Mouse (Mus musculus) layer of hippocampus, postnatal 14 days (tissue): ENCODE data around the gene Col9a2. TPM values are rescaled to one million over a fixed set of nuclear protein-coding genes. Genes with fewer than 3 reads are reported as not detected.
A peak's percentile ranks its signal among the peaks of the same experiment; 100 is the strongest.
"Not testable (repeated sequence)": the region's sequence is repeated elsewhere in the genome, so short reads cannot be mapped to it uniquely, and the experiment has no call there.

ENCODE experiments used
- DNase-seq, 2 experiments: peaks; one replicate each; pipeline ENCODE4 v3.0.0; 2021 to 2022; ENCODE audit warnings: low spot score in 2 of 2, mixed read lengths in 1 of 2
- total RNA-seq, 2 experiments: library from RNA; stranded (reverse); gene quantifications; 2 replicates each; pipeline ENCODE4 v1.2.3; 2021

The Col9a2 gene
- total RNA-seq, 2 experiments from 2014 or later: 5.7 to 7.0 TPM

GRCm38 (mm10) chr4:121020040-121020790, 19.0 kb upstream of the Col9a2 start:
- no peak for DNase-seq

GRCm38 (mm10) chr4:121021911-121022310, 17.3 kb upstream of the Col9a2 start:
- no peak for DNase-seq

DNA sequence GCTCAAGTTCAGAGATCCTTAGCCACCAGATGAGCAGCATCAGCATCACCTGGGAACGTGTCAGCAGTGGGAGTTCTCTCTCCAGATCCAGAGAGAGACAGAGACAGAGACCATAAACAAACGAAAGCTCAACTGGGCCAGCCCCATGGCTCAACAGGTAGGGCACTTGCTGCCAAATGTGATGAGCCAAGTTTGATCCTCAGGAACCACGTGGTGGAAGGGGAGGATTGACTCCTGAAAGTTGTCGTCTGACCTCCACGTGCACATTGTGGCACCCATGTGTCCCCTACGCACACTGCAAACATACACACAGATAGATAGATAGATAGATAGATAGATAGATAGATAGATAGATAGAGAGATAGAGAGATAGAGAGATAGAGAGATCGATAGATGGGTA, 15.7 kb upstream of the Col9a2 start:
- no peak for DNase-seq

DNA sequence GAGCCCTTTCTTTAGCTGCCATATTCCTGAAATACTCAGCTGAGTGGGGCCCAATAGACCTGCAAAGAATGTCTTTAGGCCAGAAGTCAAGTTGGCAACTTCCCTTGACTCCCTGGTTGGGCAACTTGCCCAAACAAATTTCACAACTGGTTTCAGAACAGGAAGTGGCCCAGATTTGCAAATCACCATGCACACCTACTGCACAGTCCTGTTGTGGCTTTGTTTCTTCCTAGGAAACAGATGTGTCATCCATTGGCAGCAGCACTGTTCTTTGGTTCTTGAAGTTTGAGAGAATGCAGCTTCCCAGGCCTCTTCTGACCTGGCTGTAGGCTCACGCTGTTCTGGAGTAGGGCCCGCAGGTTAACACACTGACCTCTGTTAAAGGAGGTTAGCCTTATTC, 15.2 kb upstream of the Col9a2 start:
- DNase-seq: no peak

- no peak for DNase-seq
These were observed 13.5 kb upstream of the Col9a2 start for GRCm38 (mm10) chr4:121025681-121026080.

DNA sequence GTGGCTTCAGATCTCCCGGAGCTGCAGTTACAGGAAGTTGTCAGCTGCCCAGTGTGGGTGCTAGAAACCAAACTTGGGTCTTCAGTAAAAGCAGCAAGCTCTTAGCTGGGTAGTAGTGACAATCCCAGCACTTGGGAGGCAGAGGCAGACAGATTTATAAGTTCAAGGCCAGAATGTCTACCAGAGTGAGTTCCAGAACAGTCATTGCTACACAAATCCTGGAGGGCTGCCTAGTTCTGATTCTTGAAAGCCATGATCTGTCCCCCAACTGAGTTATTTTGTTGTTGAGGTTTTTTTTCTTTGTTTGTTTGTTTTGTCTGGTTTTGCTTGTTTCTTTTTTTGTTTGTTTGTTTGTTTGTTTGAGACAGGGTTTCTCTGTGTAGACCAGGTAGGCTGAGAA, 11.0 kb upstream of the Col9a2 start:
- DNase-seq: no peak

- peak; percentile 55 to 69 for DNase-seq
These were observed 10.4 kb upstream of the Col9a2 start for GRCm38 (mm10) chr4:121028659-121029392.

GRCm38 (mm10) chr4:121029632-121030031, 9.6 kb upstream of the Col9a2 start:
- DNase-seq: no peak

DNA sequence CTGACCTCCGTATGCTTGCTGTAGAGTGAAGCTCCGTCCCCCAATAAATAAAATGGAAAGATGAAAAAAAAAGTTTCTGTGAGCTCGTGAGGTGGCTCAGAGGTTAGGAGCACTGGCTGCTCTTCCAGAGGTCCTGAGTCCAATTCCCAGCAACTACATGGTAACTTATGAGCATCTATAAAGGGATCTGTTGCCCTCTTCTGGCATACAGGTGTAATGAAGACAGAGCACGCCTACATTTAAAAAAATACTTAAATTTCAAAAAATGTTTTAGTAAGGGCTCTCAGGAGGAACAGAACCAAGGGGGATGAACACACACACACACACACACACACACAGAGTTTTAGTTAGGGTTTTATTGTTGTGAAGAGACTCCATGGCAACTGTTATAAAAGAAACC, 7.7 kb upstream of the Col9a2 start:
- DNase-seq: no peak

DNA sequence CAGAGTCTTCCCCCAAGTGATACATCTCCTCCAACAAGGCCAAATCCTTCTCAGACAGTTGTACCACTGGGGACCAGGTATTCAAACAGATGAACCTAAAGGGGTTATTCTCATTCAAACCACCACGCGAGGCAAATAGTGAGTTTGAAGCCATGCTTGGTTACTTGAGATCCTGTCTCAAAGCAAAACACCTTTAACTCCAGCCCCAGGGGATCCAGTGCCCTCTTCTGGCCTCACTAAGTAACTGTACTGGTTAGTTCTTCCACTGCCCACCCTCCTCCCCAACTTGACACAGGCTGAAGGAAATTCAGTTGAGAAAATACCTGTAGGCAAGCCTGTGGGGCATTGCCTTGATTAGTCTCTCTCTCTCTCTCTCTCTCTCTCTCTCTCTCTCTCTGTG, 6.2 kb upstream of the Col9a2 start:
- DNase-seq: no peak

DNA sequence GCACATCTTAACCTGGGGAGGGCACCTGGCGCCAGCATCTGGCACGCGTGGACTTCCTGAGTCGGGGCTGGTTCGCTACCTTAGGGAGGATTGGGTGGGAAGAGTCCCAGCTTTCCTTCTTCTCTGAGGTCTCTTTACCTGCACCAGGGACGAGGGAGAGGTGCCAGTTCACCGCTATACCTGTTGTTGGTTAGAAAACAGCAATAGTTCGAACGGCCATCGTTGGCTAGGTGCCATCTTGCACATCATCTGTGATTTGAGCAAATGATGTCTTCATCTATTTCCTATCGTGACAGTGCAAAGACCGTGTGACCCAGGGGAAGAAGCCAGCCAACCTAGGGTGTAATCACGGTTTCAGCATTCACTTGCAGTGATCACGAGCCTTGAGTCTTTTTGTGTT, 1.1 kb downstream of the Col9a2 start:
- DNase-seq: no peak

- peak; percentile 72 to 76 for DNase-seq
These were observed 1.9 kb downstream of the Col9a2 start for GRCm38 (mm10) chr4:121040897-121041671.

DNA sequence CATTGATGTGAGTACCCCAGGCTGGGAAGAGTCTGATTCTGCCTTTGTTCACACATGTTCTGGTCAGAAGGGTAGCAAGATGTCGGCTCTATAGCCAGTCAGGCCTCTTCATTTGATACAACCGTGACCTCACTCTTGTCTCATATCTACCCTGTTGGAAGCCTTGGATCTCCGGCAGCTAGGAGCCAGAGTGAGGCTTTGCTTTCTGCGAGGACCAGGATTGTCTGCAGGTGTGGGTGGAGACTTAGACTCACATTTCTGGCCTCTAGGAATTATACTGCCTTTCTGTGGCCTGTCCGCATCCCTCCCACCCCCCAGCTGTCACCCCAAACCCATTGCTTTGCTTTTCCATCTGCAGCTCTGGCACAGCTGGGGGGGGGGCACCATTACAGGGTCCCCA, 3.3 kb downstream of the Col9a2 start:
- DNase-seq: no peak

GRCm38 (mm10) chr4:121042946-121043345, 3.8 kb downstream of the Col9a2 start:
- no peak for DNase-seq

GRCm38 (mm10) chr4:121051863-121052262, 12.7 kb downstream of the Col9a2 start:
- DNase-seq: no peak

DNA sequence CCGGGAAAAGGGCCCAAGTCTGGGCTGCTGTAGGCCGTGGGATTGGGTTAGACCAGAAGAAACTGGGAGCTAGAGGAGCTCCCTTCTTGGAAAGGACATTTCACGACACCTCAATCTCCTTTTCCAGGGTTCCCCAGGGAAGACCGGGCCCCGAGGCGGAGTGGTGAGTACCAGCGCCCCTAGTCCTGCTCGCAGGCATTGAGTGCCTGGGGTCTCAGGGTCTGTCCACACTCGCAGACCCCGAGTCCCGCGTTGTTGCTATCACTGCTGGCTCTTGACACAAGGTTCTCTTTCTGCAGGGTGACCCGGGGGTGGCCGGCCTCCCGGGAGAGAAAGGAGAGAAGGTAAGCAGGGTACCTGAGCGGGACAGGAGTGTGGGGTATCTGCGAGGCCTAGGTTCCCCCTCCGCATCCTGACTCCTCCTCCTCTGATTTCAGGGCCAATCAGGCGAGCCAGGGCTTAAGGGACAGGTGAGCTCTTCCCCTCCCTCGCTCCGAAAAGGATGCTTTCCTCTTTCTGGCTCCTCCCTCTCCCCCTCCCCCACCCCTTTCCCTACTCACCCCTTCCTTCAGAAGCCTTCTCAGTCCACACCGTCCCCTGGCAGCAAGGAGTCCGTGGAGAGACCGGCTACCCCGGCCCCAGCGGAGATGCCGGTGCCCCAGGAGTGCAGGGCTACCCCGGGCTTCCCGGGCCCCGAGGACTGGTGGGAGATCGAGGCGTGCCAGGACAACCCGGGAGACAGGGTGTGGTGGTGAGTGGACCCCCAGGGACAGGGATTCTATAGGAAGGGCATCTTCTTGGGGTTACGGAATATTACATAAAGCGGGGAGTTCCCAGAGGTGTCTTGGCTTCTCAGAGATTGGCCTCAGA, 13.5 kb downstream of the Col9a2 start:
- DNase-seq: no peak

DNA sequence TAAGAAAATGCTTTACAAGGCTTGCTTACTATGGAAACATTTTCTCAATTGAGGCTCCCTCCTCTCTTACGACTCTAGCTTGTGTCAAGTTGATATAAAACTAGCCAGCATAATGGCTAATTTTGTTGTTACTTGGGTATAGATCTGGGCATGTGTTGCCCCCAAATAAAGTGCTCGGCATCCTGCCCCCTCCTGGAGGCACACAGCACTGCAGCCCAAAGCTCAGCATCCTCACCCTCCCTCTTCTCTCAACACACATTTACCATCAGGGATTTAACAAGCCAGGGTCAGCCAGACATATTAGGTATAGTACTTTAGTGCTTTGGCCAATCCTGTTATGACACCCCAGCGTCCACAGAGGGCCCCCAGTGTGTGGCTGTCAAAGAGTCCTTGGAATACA, 17.2 kb downstream of the Col9a2 start:
- DNase-seq: no peak

GRCm38 (mm10) chr4:121057032-121057431, 17.8 kb downstream of the Col9a2 start:
- peak; percentile 39 to 57 for DNase-seq

DNA sequence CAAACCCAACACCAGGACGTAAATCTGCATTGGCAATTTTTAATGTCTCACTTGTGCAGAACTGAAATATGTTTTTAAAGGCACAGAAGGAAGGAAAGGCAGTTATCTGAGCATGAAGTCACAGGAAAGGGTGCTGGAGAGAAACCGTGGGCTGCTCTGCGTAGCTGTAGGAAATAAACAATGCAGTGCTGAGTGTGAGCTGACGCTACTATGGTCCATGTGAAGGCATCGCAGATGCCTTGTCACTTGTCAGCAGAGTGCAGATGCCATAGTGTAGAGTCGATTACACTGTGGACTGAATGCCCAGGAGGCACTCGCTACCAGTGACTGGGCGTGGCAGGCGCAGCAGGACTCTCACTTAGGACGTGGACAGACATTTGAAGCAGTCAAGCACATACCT, 20.0 kb downstream of the Col9a2 start:
- not testable (repeated sequence) for DNase-seq

DNA sequence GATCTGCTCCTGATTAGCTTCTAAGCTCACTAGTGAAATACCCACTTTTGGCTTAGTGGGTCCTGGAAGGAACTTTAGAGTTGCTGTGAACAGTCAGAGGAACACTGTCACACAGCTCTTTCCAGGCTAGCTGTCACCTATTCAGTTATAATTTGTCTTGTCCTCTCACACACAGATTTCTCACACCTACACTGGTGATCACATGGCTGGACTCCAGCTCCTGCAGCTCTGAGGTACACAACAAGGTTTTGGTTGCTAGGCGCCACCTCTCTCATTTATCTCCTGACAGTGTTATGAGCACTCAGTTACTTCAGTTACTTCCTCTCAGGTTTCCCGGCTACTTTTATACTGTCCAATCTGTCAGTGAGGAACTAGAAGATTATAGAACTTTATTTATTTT, 26.2 kb downstream of the Col9a2 start:
- no peak for DNase-seq

DNA sequence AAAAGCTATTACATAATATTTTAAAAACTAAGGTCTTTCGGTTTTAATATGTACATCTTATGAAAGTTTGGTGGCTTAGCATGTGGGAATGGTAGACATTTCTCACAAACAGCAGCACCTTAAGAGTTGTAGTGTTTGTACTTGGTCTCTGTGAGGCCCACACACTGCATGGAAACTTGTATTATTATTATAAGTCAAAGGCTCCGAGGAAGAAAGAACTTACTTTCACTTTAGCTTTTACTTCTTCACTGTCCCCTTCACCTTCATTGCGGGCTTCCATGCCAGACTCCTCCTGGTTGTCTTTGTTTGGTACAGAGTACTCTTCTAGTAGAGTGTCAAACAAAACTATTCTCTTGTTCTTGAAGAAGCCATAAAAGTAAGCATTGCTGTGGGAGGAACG, 35.1 kb downstream of the Col9a2 start:
- no peak for DNase-seq
